19 mouse cellular contexts compared by ENCODE assay signal in genomic region chr13:7146337-7146736, GRCm38 (mm10).
DNase-seq lines count a peak whose midpoint lies in the region; ATAC-seq and TF ChIP-seq lines count a peak whose summit lies in the region.
"Had no signal": no experiment of that assay in that cellular context is flagged by ENCODE, and none has a peak within 500 bp of the region (broad histone marks: within the 10 kb centered on the region; RNA-seq: fewer than 3 reads in every experiment).

No protein-coding gene starts in this region.

- H3K27ac ChIP-seq in embryonic facial prominence, embryonic 11.5 days (replicated peaks; ENCODE audit: low read depth, low read length), result no peak overlapping the region
- no peak overlapping the region for H3K27ac ChIP-seq in embryonic facial prominence, embryonic 10.5 days (replicated peaks)
- H3K27ac ChIP-seq in hindbrain, embryonic 15.5 days (replicated peaks), result no peak overlapping the region
- H3K27ac ChIP-seq in hindbrain, postnatal 0 days, result no peak overlapping the region
- H3K27ac ChIP-seq in midbrain, embryonic 12.5 days (replicated peaks), result no peak overlapping the region
- H3K27ac ChIP-seq in midbrain, embryonic 15.5 days, result no peak overlapping the region
- H3K27ac ChIP-seq: forebrain, embryonic 13.5 days; heart, adult 2 months had no signal

- no peaks in the 10 kb centered on the region for H3K27me3 ChIP-seq in embryonic facial prominence, embryonic 11.5 days (ENCODE audit: control insufficient read depth, insufficient read depth, low read length)
- H3K27me3 ChIP-seq in embryonic facial prominence, embryonic 10.5 days (replicated peaks; ENCODE audit: low read depth, poor library complexity, severe bottlenecking), result no peaks in the 10 kb centered on the region
- no peaks in the 10 kb centered on the region for H3K27me3 ChIP-seq in hindbrain, embryonic 15.5 days
- H3K27me3 ChIP-seq in hindbrain, postnatal 0 days (ENCODE audit: insufficient read depth, low read length), result no peaks in the 10 kb centered on the region
- H3K27me3 ChIP-seq in midbrain, embryonic 12.5 days, result no peaks in the 10 kb centered on the region
- H3K27me3 ChIP-seq in midbrain, embryonic 15.5 days (replicated peaks), result no peaks in the 10 kb centered on the region
- H3K27me3 ChIP-seq: forebrain, embryonic 13.5 days; heart, embryonic 12.5 days had no signal

- no peak overlapping the region for H3K4me2 ChIP-seq in embryonic facial prominence, embryonic 11.5 days (ENCODE audit: low read depth, low read length)
- no peak overlapping the region for H3K4me2 ChIP-seq in hindbrain, embryonic 15.5 days
- no peak overlapping the region for H3K4me2 ChIP-seq in hindbrain, postnatal 0 days (ENCODE audit: low read depth, low read length)
- H3K4me2 ChIP-seq in midbrain, embryonic 12.5 days (replicated peaks), result no peak overlapping the region
- H3K4me2 ChIP-seq in midbrain, embryonic 15.5 days, result no peak overlapping the region
- H3K4me2 ChIP-seq: forebrain, embryonic 13.5 days; heart, embryonic 12.5 days had no signal

- no peak overlapping the region for H3K9ac ChIP-seq in embryonic facial prominence, embryonic 11.5 days (replicated peaks; ENCODE audit: low read length)
- no peak overlapping the region for H3K9ac ChIP-seq in hindbrain, embryonic 15.5 days
- no peak overlapping the region for H3K9ac ChIP-seq in hindbrain, postnatal 0 days (replicated peaks; ENCODE audit: low read length)
- H3K9ac ChIP-seq in midbrain, embryonic 12.5 days (replicated peaks), result no peak overlapping the region
- no peak overlapping the region for H3K9ac ChIP-seq in midbrain, embryonic 15.5 days
- H3K9ac ChIP-seq: forebrain, embryonic 13.5 days; forebrain, postnatal 0 days; heart, embryonic 12.5 days had no signal

- no peaks in the 10 kb centered on the region for H3K9me3 ChIP-seq in embryonic facial prominence, embryonic 11.5 days (replicated peaks; ENCODE audit: control insufficient read depth, low read length)
- no peaks in the 10 kb centered on the region for H3K9me3 ChIP-seq in embryonic facial prominence, embryonic 10.5 days
- no peaks in the 10 kb centered on the region for H3K9me3 ChIP-seq in hindbrain, embryonic 15.5 days
- no peaks in the 10 kb centered on the region for H3K9me3 ChIP-seq in hindbrain, postnatal 0 days (ENCODE audit: low read length)
- no peaks in the 10 kb centered on the region for H3K9me3 ChIP-seq in midbrain, embryonic 12.5 days
- H3K9me3 ChIP-seq in midbrain, embryonic 15.5 days, result no peaks in the 10 kb centered on the region
- H3K9me3 ChIP-seq: forebrain, embryonic 13.5 days; G1E; heart, embryonic 12.5 days had no signal

- 0 out of 2 replicates have a peak, but pooled peaks have one; percentile 39 for ATAC-seq in embryonic facial prominence, embryonic 11.5 days (replicated peaks; ENCODE audit: insufficient number of reproducible peaks, low FRiP score, low TSS enrichment, low read depth)
- 0 out of 2 replicates have a peak, but pooled peaks have one; percentile 27 for ATAC-seq in hindbrain, embryonic 15.5 days (ENCODE audit: low FRiP score, low read depth)
- no peak for ATAC-seq in hindbrain, postnatal 0 days
- 0 out of 2 replicates have a peak, but pooled peaks have one; percentile 16 for ATAC-seq in midbrain, embryonic 12.5 days (ENCODE audit: low FRiP score, low read depth)
- no peak for ATAC-seq in midbrain, embryonic 15.5 days (replicated peaks)
- 0 out of 2 replicates have a peak, but pooled peaks have one; percentile 39 for ATAC-seq in megakaryocyte progenitor cell, adult 5-6 weeks (replicated peaks; ENCODE audit: poor library complexity)
- ATAC-seq: CD4-positive, CD25-positive, alpha-beta regulatory T cell, adult 4 months; forebrain, embryonic 13.5 days; forebrain, postnatal 0 days had no signal

- no peak for TF ChIP-seq CTCF in hindbrain, postnatal 0 days (IDR thresholded peaks at IDR 0.05; ENCODE audit: low read depth)

- WGBS in embryonic facial prominence, embryonic 11.5 days, result 73% methylated on average over 4 of the region's 4 CpGs
- WGBS in embryonic facial prominence, embryonic 10.5 days, result 69% methylated on average over 4 of the region's 4 CpGs
- 70% methylated on average over 4 of the region's 4 CpGs for WGBS in hindbrain, embryonic 15.5 days
- WGBS in hindbrain, postnatal 0 days, result 61% methylated on average over 4 of the region's 4 CpGs
- 75% methylated on average over 4 of the region's 4 CpGs for WGBS in midbrain, embryonic 12.5 days
- WGBS in midbrain, embryonic 15.5 days, result 74% methylated on average over 4 of the region's 4 CpGs

- H3K4me1 ChIP-seq in embryonic facial prominence, embryonic 11.5 days (ENCODE audit: control insufficient read depth, insufficient read depth, low read length), result no peaks in the 10 kb centered on the region
- H3K4me1 ChIP-seq in embryonic facial prominence, embryonic 10.5 days, result no peaks in the 10 kb centered on the region
- H3K4me1 ChIP-seq in hindbrain, embryonic 15.5 days (replicated peaks), result no peaks in the 10 kb centered on the region
- H3K4me1 ChIP-seq in hindbrain, postnatal 0 days (ENCODE audit: insufficient read depth, low read length), result no peaks in the 10 kb centered on the region
- H3K4me1 ChIP-seq in midbrain, embryonic 12.5 days, result no peaks in the 10 kb centered on the region
- no peaks in the 10 kb centered on the region for H3K4me1 ChIP-seq in midbrain, embryonic 15.5 days
- H3K4me1 ChIP-seq: forebrain, embryonic 13.5 days had no signal

- no peak overlapping the region for H3K4me3 ChIP-seq in embryonic facial prominence, embryonic 11.5 days (ENCODE audit: low read depth, low read length)
- no peak overlapping the region for H3K4me3 ChIP-seq in embryonic facial prominence, embryonic 10.5 days
- no peak overlapping the region for H3K4me3 ChIP-seq in hindbrain, embryonic 15.5 days
- no peak overlapping the region for H3K4me3 ChIP-seq in hindbrain, postnatal 0 days (ENCODE audit: low read length)
- no peak overlapping the region for H3K4me3 ChIP-seq in midbrain, embryonic 12.5 days
- H3K4me3 ChIP-seq in midbrain, embryonic 15.5 days, result no peak overlapping the region
- H3K4me3 ChIP-seq: forebrain, embryonic 13.5 days; heart, adult 2 months; heart, embryonic 12.5 days had no signal

- H3K36me3 ChIP-seq in embryonic facial prominence, embryonic 11.5 days (replicated peaks; ENCODE audit: control insufficient read depth, insufficient read depth, low read depth, low read length), result no peaks in the 10 kb centered on the region
- H3K36me3 ChIP-seq in embryonic facial prominence, embryonic 10.5 days (replicated peaks), result no peaks in the 10 kb centered on the region
- H3K36me3 ChIP-seq in hindbrain, embryonic 15.5 days, result no peaks in the 10 kb centered on the region
- H3K36me3 ChIP-seq in hindbrain, postnatal 0 days (ENCODE audit: insufficient read depth, low read length), result no peaks in the 10 kb centered on the region
- H3K36me3 ChIP-seq in midbrain, embryonic 12.5 days, result no peaks in the 10 kb centered on the region
- no peaks in the 10 kb centered on the region for H3K36me3 ChIP-seq in midbrain, embryonic 15.5 days (replicated peaks)
- H3K36me3 ChIP-seq: G1E; heart, embryonic 12.5 days had no signal

- no peak for DNase-seq in embryonic facial prominence, embryonic 11.5 days (ENCODE audit: low spot score)
- no peak for DNase-seq in embryonic facial prominence, embryonic 10.5 days (ENCODE audit: low spot score)
- DNase-seq in hindbrain, postnatal 0 days (ENCODE audit: low spot score), result no peak
- DNase-seq: adrenal gland, postnatal 10 days; B cell, adult 2 months; cerebellum, adult 11 months; cerebellum, adult 8-10 months; cerebellum, postnatal 14 days; forebrain, postnatal 0 days; gastrocnemius, postnatal 14 days; heart, adult 2 months had no signal

Comparison
In these comparisons a context has a peak if more than half of its experiments do, and no peak if none do; other contexts are left out.
1. ATAC-seq: peak in embryonic facial prominence, embryonic 11.5 days (single experiment), hindbrain, embryonic 15.5 days (single experiment), midbrain, embryonic 12.5 days (single experiment) and megakaryocyte progenitor cell, adult 5-6 weeks (single experiment); none in hindbrain, postnatal 0 days (single experiment) and midbrain, embryonic 15.5 days (single experiment).